Mouse (Mus musculus): ENCODE measurements around the gene Atxn7l2. TPM values are rescaled to one million over a fixed set of nuclear protein-coding genes. Genes with fewer than 3 reads are reported as not detected.

The Atxn7l2 gene
- polyA plus RNA-seq, 1 experiment from 2014 or later: 19.9 TPM

GRCm38 (mm10) chr3:108209946-108210770, 576 bp downstream of the Atxn7l2 start:
- H3K9ac ChIP-seq (replicated peaks; ENCODE audit: low read depth, low read length): peak overlapping the region; percentile 79
- peaks cover 16% of the 10 kb centered on the region for H3K4me1 ChIP-seq (ENCODE audit: control insufficient read depth, insufficient read depth, low read length)
- peak overlapping the region; percentile 88 for H3K27ac ChIP-seq (ENCODE audit: low read length)
- peaks cover 6% of the 10 kb centered on the region for H3K36me3 ChIP-seq (ENCODE audit: control insufficient read depth, insufficient read depth, low read length)
- H3K4me2 ChIP-seq (replicated peaks; ENCODE audit: low read depth, low read length): peak overlapping the region; percentile 92
- ATAC-seq (ENCODE audit: insufficient number of reproducible peaks, insufficient read depth, low FRiP score, low read depth): peak; percentile 92
- H3K27me3 ChIP-seq (ENCODE audit: control insufficient read depth, insufficient read depth, low read length): no peaks in the 10 kb centered on the region
- no peaks in the 10 kb centered on the region for H3K9me3 ChIP-seq (ENCODE audit: control insufficient read depth, low read depth, low read length)
- H3K4me3 ChIP-seq (ENCODE audit: low read depth, low read length): peak overlapping the region; percentile 59
- WGBS: under 1% methylated on average over 72 of the region's 72 CpGs

GRCm38 (mm10) chr3:108209536-108209935, 1.2 kb downstream of the Atxn7l2 start:
- peaks cover 13% of the 10 kb centered on the region for H3K36me3 ChIP-seq (ENCODE audit: control insufficient read depth, insufficient read depth, low read length)
- peak overlapping the region; percentile 79 for H3K9ac ChIP-seq (replicated peaks; ENCODE audit: low read depth, low read length)
- H3K9me3 ChIP-seq (ENCODE audit: control insufficient read depth, low read depth, low read length): no peaks in the 10 kb centered on the region
- peak overlapping the region; percentile 88; the same call in 1 of the 2 replicates for H3K27ac ChIP-seq (ENCODE audit: low read length)
- peak overlapping the region; percentile 59 for H3K4me3 ChIP-seq (ENCODE audit: low read depth, low read length)
- no peaks in the 10 kb centered on the region for H3K27me3 ChIP-seq (ENCODE audit: control insufficient read depth, insufficient read depth, low read length)
- peak overlapping the region; percentile 92 for H3K4me2 ChIP-seq (replicated peaks; ENCODE audit: low read depth, low read length)
- peaks cover 16% of the 10 kb centered on the region for H3K4me1 ChIP-seq (ENCODE audit: control insufficient read depth, insufficient read depth, low read length)
- WGBS: 5% methylated on average over 8 of the region's 8 CpGs
- no peak for ATAC-seq (ENCODE audit: insufficient number of reproducible peaks, insufficient read depth, low FRiP score, low read depth)

GRCm38 (mm10) chr3:108209001-108209400, 1.7 kb downstream of the Atxn7l2 start:
- 63% methylated on average over 3 of the region's 3 CpGs for WGBS
- Histone ChIP-seq H3K27me3 (ENCODE audit: control insufficient read depth, insufficient read depth, low read length) (no peaks in the 10 kb centered on the region), H3K9ac (replicated peaks; ENCODE audit: low read depth, low read length) (no peak overlapping the region; the same call in 1 of the 2 replicates), H3K4me2 (replicated peaks; ENCODE audit: low read depth, low read length) (peak overlapping the region; percentile 92), H3K4me3 (ENCODE audit: low read depth, low read length) (peak overlapping the region; percentile 59), H3K27ac (ENCODE audit: low read length) (no peak overlapping the region), H3K9me3 (ENCODE audit: control insufficient read depth, low read depth, low read length) (no peaks in the 10 kb centered on the region), H3K36me3 (ENCODE audit: control insufficient read depth, insufficient read depth, low read length) (peaks cover 14% of the 10 kb centered on the region), H3K4me1 (ENCODE audit: control insufficient read depth, insufficient read depth, low read length) (peaks cover 16% of the 10 kb centered on the region)
- ATAC-seq (ENCODE audit: insufficient number of reproducible peaks, insufficient read depth, low FRiP score, low read depth): no peak

- H3K9me3 ChIP-seq (ENCODE audit: control insufficient read depth, low read depth, low read length): no peaks in the 10 kb centered on the region
- WGBS: 72% methylated on average over 15 of the region's 15 CpGs
- H3K27ac ChIP-seq (ENCODE audit: low read length): no peak overlapping the region; the same call in 1 of the 2 replicates
- no peak for ATAC-seq (ENCODE audit: insufficient number of reproducible peaks, insufficient read depth, low FRiP score, low read depth)
- H3K4me1 ChIP-seq (ENCODE audit: control insufficient read depth, insufficient read depth, low read length): peaks cover 20% of the 10 kb centered on the region
- no peak overlapping the region for H3K4me3 ChIP-seq (ENCODE audit: low read depth, low read length)
- H3K36me3 ChIP-seq (ENCODE audit: control insufficient read depth, insufficient read depth, low read length): peaks cover 28% of the 10 kb centered on the region
- no peak overlapping the region for H3K4me2 ChIP-seq (replicated peaks; ENCODE audit: low read depth, low read length)
- no peaks in the 10 kb centered on the region for H3K27me3 ChIP-seq (ENCODE audit: control insufficient read depth, insufficient read depth, low read length)
- H3K9ac ChIP-seq (replicated peaks; ENCODE audit: low read depth, low read length): no peak overlapping the region
Measured at GRCm38 (mm10) chr3:108206731-108207375, 3.9 kb downstream of the Atxn7l2 start.

- H3K4me1 ChIP-seq (ENCODE audit: control insufficient read depth, insufficient read depth, low read length): peaks cover 27% of the 10 kb centered on the region
- 92% methylated on average over 8 of the region's 8 CpGs for WGBS
Measured at GRCm38 (mm10) chr3:108205601-108206000, 5.1 kb downstream of the Atxn7l2 start.

GRCm38 (mm10) chr3:108204470-108204869, 6.3 kb downstream of the Atxn7l2 start:
- Histone ChIP-seq H3K27ac (ENCODE audit: low read length) (no peak overlapping the region), H3K27me3 (ENCODE audit: control insufficient read depth, insufficient read depth, low read length) (no peaks in the 10 kb centered on the region), H3K4me2 (replicated peaks; ENCODE audit: low read depth, low read length) (no peak overlapping the region), H3K9ac (replicated peaks; ENCODE audit: low read depth, low read length) (no peak overlapping the region), H3K36me3 (ENCODE audit: control insufficient read depth, insufficient read depth, low read length) (peaks cover 29% of the 10 kb centered on the region), H3K9me3 (ENCODE audit: control insufficient read depth, low read depth, low read length) (no peaks in the 10 kb centered on the region), H3K4me3 (ENCODE audit: low read depth, low read length) (no peak overlapping the region), H3K4me1 (ENCODE audit: control insufficient read depth, insufficient read depth, low read length) (peaks cover 24% of the 10 kb centered on the region)
- no peak for ATAC-seq (ENCODE audit: insufficient number of reproducible peaks, insufficient read depth, low FRiP score, low read depth)
- WGBS: 90% methylated on average over 11 of the region's 11 CpGs

More at GRCm38 (mm10) chr3:108205601-108206000, 5.1 kb downstream of the Atxn7l2 start:
- Histone ChIP-seq H3K27ac (ENCODE audit: low read length) (no peak overlapping the region), H3K9ac (replicated peaks; ENCODE audit: low read depth, low read length) (no peak overlapping the region), H3K4me3 (ENCODE audit: low read depth, low read length) (no peak overlapping the region), H3K27me3 (ENCODE audit: control insufficient read depth, insufficient read depth, low read length) (no peaks in the 10 kb centered on the region), H3K9me3 (ENCODE audit: control insufficient read depth, low read depth, low read length) (no peaks in the 10 kb centered on the region), H3K4me2 (replicated peaks; ENCODE audit: low read depth, low read length) (no peak overlapping the region), H3K36me3 (ENCODE audit: control insufficient read depth, insufficient read depth, low read length) (peaks cover 29% of the 10 kb centered on the region)
- no peak for ATAC-seq (ENCODE audit: insufficient number of reproducible peaks, insufficient read depth, low FRiP score, low read depth)

- H3K4me2 ChIP-seq (replicated peaks; ENCODE audit: low read depth, low read length): no peak overlapping the region
- no peaks in the 10 kb centered on the region for H3K27me3 ChIP-seq (ENCODE audit: control insufficient read depth, insufficient read depth, low read length)
- peaks cover 17% of the 10 kb centered on the region for H3K4me1 ChIP-seq (ENCODE audit: control insufficient read depth, insufficient read depth, low read length)
- H3K27ac ChIP-seq (ENCODE audit: low read length): no peak overlapping the region; the same call in 1 of the 2 replicates
- no peak overlapping the region for H3K4me3 ChIP-seq (ENCODE audit: low read depth, low read length)
- peaks cover 29% of the 10 kb centered on the region for H3K36me3 ChIP-seq (ENCODE audit: control insufficient read depth, insufficient read depth, low read length)
- 85% methylated on average over 11 of the region's 11 CpGs for WGBS
- no peak overlapping the region for H3K9ac ChIP-seq (replicated peaks; ENCODE audit: low read depth, low read length)
- no peak for ATAC-seq (ENCODE audit: insufficient number of reproducible peaks, insufficient read depth, low FRiP score, low read depth)
- H3K9me3 ChIP-seq (ENCODE audit: control insufficient read depth, low read depth, low read length): no peaks in the 10 kb centered on the region
Measured at GRCm38 (mm10) chr3:108203621-108204325, 7.0 kb downstream of the Atxn7l2 start.

- H3K27ac ChIP-seq (ENCODE audit: low read length): no peak overlapping the region; the same call in 1 of the 2 replicates
- H3K36me3 ChIP-seq (ENCODE audit: control insufficient read depth, insufficient read depth, low read length): peaks cover 29% of the 10 kb centered on the region
- H3K4me2 ChIP-seq (replicated peaks; ENCODE audit: low read depth, low read length): no peak overlapping the region
- ATAC-seq (ENCODE audit: insufficient number of reproducible peaks, insufficient read depth, low FRiP score, low read depth): no peak
- H3K4me1 ChIP-seq (ENCODE audit: control insufficient read depth, insufficient read depth, low read length): peaks cover 13% of the 10 kb centered on the region
- H3K9me3 ChIP-seq (ENCODE audit: control insufficient read depth, low read depth, low read length): no peaks in the 10 kb centered on the region
- no peak overlapping the region for H3K4me3 ChIP-seq (ENCODE audit: low read depth, low read length)
- H3K27me3 ChIP-seq (ENCODE audit: control insufficient read depth, insufficient read depth, low read length): no peaks in the 10 kb centered on the region
- 92% methylated on average over 13 of the region's 13 CpGs for WGBS
- no peak overlapping the region for H3K9ac ChIP-seq (replicated peaks; ENCODE audit: low read depth, low read length)
Measured at GRCm38 (mm10) chr3:108203212-108203611, 7.5 kb downstream of the Atxn7l2 start.
